In genomic region chr9:52244081-52244480, GRCm38 (mm10) we compare ENCODE assay signal across 15 mouse cellular contexts.
DNase-seq lines count a peak whose midpoint lies in the region; ATAC-seq lines count a peak whose summit lies in the region.
"Had no signal": no experiment of that assay in that cellular context is flagged by ENCODE, and none has a peak within 500 bp of the region (broad histone marks: within the 10 kb centered on the region; RNA-seq: fewer than 3 reads in every experiment).

No protein-coding gene starts in this region.

- no peaks in the 10 kb centered on the region for H3K9me3 ChIP-seq in heart, embryonic 10.5 days
- H3K9me3 ChIP-seq in midbrain, embryonic 14.5 days (ENCODE audit: control insufficient read depth, low read length) = no peaks in the 10 kb centered on the region
- no peaks in the 10 kb centered on the region for H3K9me3 ChIP-seq in midbrain, embryonic 13.5 days
- H3K9me3 ChIP-seq: hindbrain, embryonic 13.5 days; midbrain, embryonic 15.5 days had no signal

- intact Hi-C loops in heart, postnatal 25 days (cut with DNase I) = no loop called here

- no peak for ATAC-seq in midbrain, embryonic 14.5 days (ENCODE audit: low FRiP score, low TSS enrichment)
- ATAC-seq in midbrain, embryonic 13.5 days = no peak
- ATAC-seq: midbrain, embryonic 15.5 days had no signal

- WGBS in heart, embryonic 10.5 days = 40% methylated on average over 12 of the region's 12 CpGs
- WGBS in midbrain, embryonic 14.5 days = 62% methylated on average over 12 of the region's 12 CpGs
- WGBS in midbrain, embryonic 13.5 days = 63% methylated on average over 12 of the region's 12 CpGs

- DNase-seq in heart, embryonic 10.5 days (ENCODE audit: low spot score) = no peak
- DNase-seq in heart, postnatal 25 days (ENCODE audit: low spot score) = no peak
- peak; percentile 19 for DNase-seq in midbrain, embryonic 14.5 days
- DNase-seq in left cerebral cortex, adult 8-10 months (ENCODE audit: low spot score in 2 of 2) = peak; percentile 22 to 33
- peak; percentile 12 to 19 for DNase-seq in right cerebral cortex, postnatal 36 days (ENCODE audit: low spot score in 2 of 2)
- DNase-seq in cerebellum, postnatal 36 days = no peak
- no peak for DNase-seq in layer of hippocampus, postnatal 36 days
- DNase-seq: adrenal gland, postnatal 14 days; cerebellum, adult 2 months; kidney, adult 8-10 months; lung, postnatal 10 days; spleen, adult 18-20 months had no signal

- peaks cover 16% of the 10 kb centered on the region; the same call in 1 of the 2 replicates for H3K4me1 ChIP-seq in heart, embryonic 10.5 days
- peaks cover 19% of the 10 kb centered on the region; the same call in 1 of the 2 replicates for H3K4me1 ChIP-seq in midbrain, embryonic 14.5 days (ENCODE audit: control insufficient read depth, insufficient read depth, low read length)
- H3K4me1 ChIP-seq in midbrain, embryonic 13.5 days (replicated peaks) = peaks cover 35% of the 10 kb centered on the region

- peak overlapping the region; percentile 18; the same call in 1 of the 2 replicates for H3K4me3 ChIP-seq in heart, embryonic 10.5 days
- no peak overlapping the region for H3K4me3 ChIP-seq in midbrain, embryonic 14.5 days (replicated peaks; ENCODE audit: low read depth, low read length)
- H3K4me3 ChIP-seq in midbrain, embryonic 13.5 days (replicated peaks) = no peak overlapping the region
- H3K4me3 ChIP-seq: hindbrain, embryonic 13.5 days; midbrain, embryonic 15.5 days had no signal

- no peak overlapping the region for H3K4me2 ChIP-seq in midbrain, embryonic 14.5 days (ENCODE audit: low read length)
- H3K4me2 ChIP-seq in midbrain, embryonic 13.5 days (replicated peaks) = no peak overlapping the region
- H3K4me2 ChIP-seq: hindbrain, embryonic 13.5 days; midbrain, embryonic 15.5 days had no signal

- no peaks in the 10 kb centered on the region for H3K36me3 ChIP-seq in heart, embryonic 10.5 days
- no peaks in the 10 kb centered on the region for H3K36me3 ChIP-seq in midbrain, embryonic 14.5 days (ENCODE audit: control insufficient read depth, insufficient read depth, low read length)
- H3K36me3 ChIP-seq in midbrain, embryonic 13.5 days = no peaks in the 10 kb centered on the region
- H3K36me3 ChIP-seq: hindbrain, embryonic 13.5 days; midbrain, embryonic 15.5 days had no signal

- 0 out of 2 replicates have a peak overlapping the region, but pooled peaks have one; percentile 22 for H3K27ac ChIP-seq in heart, embryonic 10.5 days
- H3K27ac ChIP-seq in midbrain, embryonic 14.5 days (replicated peaks; ENCODE audit: low read depth, low read length) = no peak overlapping the region
- no peak overlapping the region for H3K27ac ChIP-seq in midbrain, embryonic 13.5 days
- H3K27ac ChIP-seq: hindbrain, embryonic 13.5 days; midbrain, embryonic 15.5 days had no signal

- no peaks in the 10 kb centered on the region for H3K27me3 ChIP-seq in heart, embryonic 10.5 days (ENCODE audit: insufficient read depth, poor library complexity, severe bottlenecking)
- no peaks in the 10 kb centered on the region for H3K27me3 ChIP-seq in midbrain, embryonic 14.5 days (ENCODE audit: control insufficient read depth, insufficient read depth, low read length)
- no peaks in the 10 kb centered on the region for H3K27me3 ChIP-seq in midbrain, embryonic 13.5 days
- H3K27me3 ChIP-seq: hindbrain, embryonic 13.5 days; midbrain, embryonic 15.5 days had no signal

- no peak overlapping the region for H3K9ac ChIP-seq in midbrain, embryonic 14.5 days (replicated peaks; ENCODE audit: low read length)
- no peak overlapping the region for H3K9ac ChIP-seq in midbrain, embryonic 13.5 days (replicated peaks)
- H3K9ac ChIP-seq: hindbrain, embryonic 13.5 days; midbrain, embryonic 15.5 days had no signal

Comparison
In these comparisons a context has a peak if more than half of its experiments do, and no peak if none do; other contexts are left out.
1. DNase-seq: peak in midbrain, embryonic 14.5 days (single experiment), left cerebral cortex, adult 8-10 months (2 of 2) and right cerebral cortex, postnatal 36 days (2 of 2); none in heart, embryonic 10.5 days (single experiment), heart, postnatal 25 days (single experiment), cerebellum, postnatal 36 days (0 of 2) and layer of hippocampus, postnatal 36 days (0 of 2).